Mouse (Mus musculus) thymus, adult 2 months (tissue): ENCODE results near the gene Rab7b. TPM values are rescaled to one million over a fixed set of nuclear protein-coding genes. Genes with fewer than 3 reads are reported as not detected.

ENCODE experiments used
- DNase-seq: peaks from one replicate; pipeline ENCODE4 v3.0.0; 2021
- H3K27ac ChIP-seq: fragments of 200-500 bp; 2 replicates; pipeline ENCODE4 v1.5.1; 2012; ENCODE audit warnings: low read length, control low read depth; ENCODE audit not compliant: control insufficient read depth, insufficient read depth
- H3K27me3 ChIP-seq: fragments of 200-500 bp; 2 replicates; pipeline ENCODE4 v1.6.1; 2012; ENCODE audit warnings: mild to moderate bottlenecking, low read length, moderate library complexity, mixed read lengths; ENCODE audit not compliant: control insufficient read depth, insufficient read depth
- H3K36me3 ChIP-seq: fragments of 200-500 bp; 2 replicates; pipeline ENCODE4 v1.6.1; 2012; ENCODE audit warnings: mild to moderate bottlenecking, low read length, moderate library complexity; ENCODE audit not compliant: control insufficient read depth, insufficient read depth
- H3K4me1 ChIP-seq: fragments of 200-500 bp; replicated peaks from 2 replicates; pipeline ENCODE4 v1.6.1; 2012; ENCODE audit warnings: low read length; ENCODE audit not compliant: control insufficient read depth, insufficient read depth
- H3K4me3 ChIP-seq: fragments of 200-500 bp; 2 replicates; pipeline ENCODE4 v1.5.1; 2012; ENCODE audit warnings: mild to moderate bottlenecking, low read length, control low read depth, moderate library complexity; ENCODE audit not compliant: control insufficient read depth, insufficient read depth
- CTCF ChIP-seq: fragments of 200-500 bp; IDR thresholded peaks from 2 replicates; pipeline ENCODE4 v1.5.1; 2012; ENCODE audit warnings: mild to moderate bottlenecking, control low read depth, low read length, moderate library complexity, borderline replicate concordance; ENCODE audit not compliant: control insufficient read depth, poor library complexity, insufficient read depth; ENCODE audit errors: extremely low read depth
- POLR2A ChIP-seq: fragments of 200-500 bp; IDR thresholded peaks from 2 replicates; pipeline ENCODE4 v1.6.1; 2012; ENCODE audit warnings: mild to moderate bottlenecking, low read length, control low read depth, moderate library complexity; ENCODE audit not compliant: control insufficient read depth, poor library complexity, insufficient read depth; ENCODE audit errors: extremely low read depth
- WGBS: fragments of 180-500 bp; shearing (Covaris S2); methylation state at CpG from one replicate; pipeline ENCODE4 v1.1.7; 2018; 5-methylcytosine and 5-hydroxymethylcytosine counted together
- polyA plus RNA-seq: library from polyadenylated mRNA; depleted of rRNA; stranded (reverse); fragments of >200 nt; gene quantifications from 2 replicates; pipeline ENCODE4 v1.2.3, GENCODE M21; 2012; rRNA removed

The Rab7b gene
- polyA plus RNA-seq = 4.7 and 8.0 TPM in 2 replicates

DNA sequence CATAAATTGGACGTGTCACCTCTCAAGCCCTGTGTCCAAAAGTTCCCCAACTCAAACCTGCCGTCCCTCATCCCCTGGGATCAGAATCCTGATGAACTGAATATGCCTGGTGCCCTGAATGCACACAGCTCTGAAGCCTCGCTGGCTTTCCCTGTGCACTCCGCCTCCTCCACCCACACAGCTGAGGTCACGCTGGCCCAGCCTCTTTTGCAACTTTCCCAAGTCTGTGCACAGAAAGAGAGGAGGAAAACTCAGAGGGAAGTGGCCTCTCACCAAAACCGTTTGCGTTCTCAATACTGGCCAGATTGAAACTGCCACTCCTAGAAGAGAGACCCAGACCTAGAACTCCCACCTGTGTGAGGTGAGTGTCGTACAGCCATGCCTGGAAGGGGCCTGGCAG lies at the start of gene Rab7b:
Gene Rab7b (plus strand): TSS at position 221 of the 400 bp plus-strand sequence.
- no peak for TF ChIP-seq CTCF
- no peak for TF ChIP-seq POLR2A
- H3K4me1 ChIP-seq = no peaks in the 10 kb centered on the region
- no peak within 1 kb of the TSS for H3K27ac ChIP-seq
- H3K4me3 ChIP-seq = no peak within 1 kb of the TSS
- 74% methylated on average over 8 of the region's 8 CpGs for WGBS
- DNase-seq = no peak
- H3K36me3 ChIP-seq = no peaks in the 10 kb centered on the region
- no peaks in the 10 kb centered on the region for H3K27me3 ChIP-seq

DNA sequence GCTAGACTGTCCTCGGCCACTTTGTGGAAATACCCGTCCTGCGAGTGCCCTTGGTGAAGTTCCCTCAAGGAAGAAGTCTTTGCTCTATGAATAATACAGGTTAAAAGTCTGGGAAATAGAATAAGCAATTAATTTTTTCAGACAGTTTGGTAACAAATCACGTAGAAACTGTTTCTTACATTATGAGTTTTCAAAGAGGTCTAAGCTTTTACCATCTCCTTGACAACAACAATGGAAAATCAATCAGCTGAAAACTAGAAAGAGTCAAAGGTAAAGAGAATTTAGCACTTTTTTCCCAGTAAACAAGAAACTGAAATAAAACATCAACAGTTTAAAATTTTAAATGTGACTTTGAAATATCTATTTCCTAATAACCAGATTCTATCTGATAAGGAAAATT lies 48.4 kb upstream of the Rab7b start:
- TF ChIP-seq CTCF (no peak), POLR2A (no peak)
- no peak overlapping the region for H3K4me3 ChIP-seq
- WGBS = 94% methylated on average over 4 of the region's 4 CpGs

GRCm38 (mm10) chr1:131641565-131641964 lies 46.9 kb upstream of the Rab7b start:
- 97% methylated on average over 13 of the region's 13 CpGs for WGBS
- TF ChIP-seq CTCF (no peak), POLR2A (no peak)
- no peak overlapping the region for H3K27ac ChIP-seq
- peaks cover 3% of the 10 kb centered on the region; the same call in 1 of the 2 replicates for H3K4me1 ChIP-seq
- DNase-seq = no peak
- no peaks in the 10 kb centered on the region for H3K27me3 ChIP-seq
- no peak overlapping the region for H3K4me3 ChIP-seq
- H3K36me3 ChIP-seq = no peaks in the 10 kb centered on the region

More for the DNA sequence above, 48.4 kb upstream of the Rab7b start:
- Histone ChIP-seq H3K27ac (no peak overlapping the region), H3K27me3 (no peaks in the 10 kb centered on the region), H3K36me3 (no peaks in the 10 kb centered on the region), H3K4me1 (peaks cover 3% of the 10 kb centered on the region; the same call in 1 of the 2 replicates)
- DNase-seq = no peak

DNA sequence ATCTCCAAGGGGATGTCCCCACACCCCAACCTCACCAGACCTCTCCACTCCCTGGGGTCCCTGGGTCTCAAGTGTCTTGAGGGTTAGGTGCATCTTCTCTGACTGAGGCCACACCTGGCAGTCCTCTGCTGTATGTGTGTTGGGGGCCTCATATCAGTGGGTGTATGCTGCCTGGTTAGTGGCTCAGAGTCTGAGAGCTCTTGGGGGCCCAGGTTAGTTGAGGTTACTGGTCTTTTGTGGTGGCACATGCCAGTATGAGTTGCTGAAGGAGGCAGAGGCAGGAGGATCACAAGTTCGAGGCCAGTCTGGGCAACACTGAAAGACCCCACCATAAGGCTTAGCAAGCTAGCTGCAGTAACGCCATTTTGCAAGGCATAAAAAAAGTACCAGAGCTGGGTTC lies 46.2 kb upstream of the Rab7b start:
- no peak for DNase-seq
- 93% methylated on average over 2 of the region's 2 CpGs for WGBS
- TF ChIP-seq POLR2A = no peak
- TF ChIP-seq CTCF = no peak
- Histone ChIP-seq H3K27ac (no peak overlapping the region), H3K4me1 (peaks cover under 1% of the 10 kb centered on the region; the same call in 1 of the 2 replicates), H3K4me3 (no peak overlapping the region), H3K27me3 (no peaks in the 10 kb centered on the region), H3K36me3 (no peaks in the 10 kb centered on the region)

- Histone ChIP-seq H3K4me1 (peaks cover 2% of the 10 kb centered on the region; the same call in 1 of the 2 replicates), H3K27me3 (no peaks in the 10 kb centered on the region), H3K36me3 (no peaks in the 10 kb centered on the region), H3K4me3 (no peak overlapping the region), H3K27ac (peak overlapping the region; percentile 19; the same call in 1 of the 2 replicates)
- TF ChIP-seq CTCF (no peak), POLR2A (no peak)
- WGBS = 74% methylated on average over 12 of the region's 12 CpGs
- no peak for DNase-seq
These were observed 35.6 kb upstream of the Rab7b start for GRCm38 (mm10) chr1:131652670-131653443.

GRCm38 (mm10) chr1:131655601-131656000 lies 32.9 kb upstream of the Rab7b start:
- Histone ChIP-seq H3K36me3 (no peaks in the 10 kb centered on the region), H3K4me3 (no peak overlapping the region), H3K4me1 (peaks cover 2% of the 10 kb centered on the region; the same call in 1 of the 2 replicates), H3K27me3 (no peaks in the 10 kb centered on the region), H3K27ac (no peak overlapping the region)
- TF ChIP-seq POLR2A (no peak), CTCF (no peak)
- 92% methylated on average over 6 of the region's 6 CpGs for WGBS
- peak; percentile 0 for DNase-seq

DNA sequence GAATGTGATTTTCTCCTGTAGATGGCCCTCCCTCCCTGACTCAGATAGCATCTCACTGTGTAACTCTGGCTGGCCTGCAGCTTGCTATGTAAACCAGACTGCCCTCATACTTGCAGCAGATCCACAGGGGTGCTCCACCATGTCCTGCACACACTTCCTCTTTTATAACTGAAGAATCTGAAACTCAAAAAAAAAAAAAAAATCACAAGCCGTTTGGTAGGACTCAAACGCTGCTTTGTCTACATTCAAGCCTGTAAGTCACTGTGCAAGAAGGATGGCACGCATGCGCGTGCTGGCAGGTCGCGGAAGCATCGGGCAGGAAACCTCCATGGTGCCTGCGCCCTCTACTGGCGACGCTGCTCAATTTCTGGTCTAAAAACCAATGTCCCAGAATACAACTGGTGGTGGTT lies 30.5 kb upstream of the Rab7b start:
- H3K36me3 ChIP-seq = no peaks in the 10 kb centered on the region
- H3K27me3 ChIP-seq = no peaks in the 10 kb centered on the region
- WGBS = under 1% methylated on average over 11 of the region's 11 CpGs
- TF ChIP-seq POLR2A = no peak
- peak; percentile 97 for TF ChIP-seq CTCF
- H3K4me1 ChIP-seq = peaks cover 2% of the 10 kb centered on the region; the same call in 1 of the 2 replicates
- H3K4me3 ChIP-seq = no peak overlapping the region
- no peak overlapping the region for H3K27ac ChIP-seq
- DNase-seq = peak; percentile 89
